Mouse (Mus musculus): ENCODE data around the gene Dok5.

- TF ChIP-seq POLR2A (IDR thresholded peaks at IDR 0.05; ENCODE audit: insufficient read length, low read depth) (no peak), TCF12 (IDR thresholded peaks at IDR 0.05; ENCODE audit: insufficient read depth, poor library complexity, severe bottlenecking) (no peak), USF1 (IDR thresholded peaks at IDR 0.05; ENCODE audit: low read depth) (no peak), MYOG (IDR thresholded peaks at IDR 0.05; ENCODE audit: control insufficient read depth in 1 of 3, insufficient read depth in 1 of 3, insufficient read length in 2 of 3, low read depth in 2 of 3) (no peak), POLR2AphosphoS2 (IDR thresholded peaks at IDR 0.05; ENCODE audit: insufficient read length, low read depth) (no peak), MYOD1 (IDR thresholded peaks at IDR 0.05; ENCODE audit: control insufficient read depth in 1 of 3, insufficient read length in 2 of 3, low read depth in 2 of 3) (no peak)
These were observed 192.5 kb downstream of the Dok5 start for GRCm38 (mm10) chr2:170924131-170924530.
